Mouse (Mus musculus) limb, embryonic 12.5 days (tissue): ENCODE results near the gene Gm15446. TPM values are rescaled to one million over a fixed set of nuclear protein-coding genes. Genes with fewer than 3 reads are reported as not detected.
"Not testable (repeated sequence)": the region's sequence is repeated elsewhere in the genome, so short reads cannot be mapped to it uniquely, and the experiment has no call there.

Source experiments
- ATAC-seq: fragments of 200-750 bp; cut with Nextera tagmentation; 2 replicates; pipeline ENCODE4 v1.8.0; 2017; ENCODE audit warnings: low read depth, moderate TSS enrichment; ENCODE audit not compliant: insufficient number of reproducible peaks, insufficient read depth, low FRiP score, low TSS enrichment
- H3K27ac ChIP-seq: fragments of 300-500 bp; sonication (generic); 2 replicates; pipeline ENCODE4 v1.5.1; 2016; ENCODE audit warnings: mild to moderate bottlenecking, moderate library complexity
- H3K27me3 ChIP-seq: fragments of 300-500 bp; sonication (generic); 2 replicates; pipeline ENCODE4 v1.6.1; 2016; ENCODE audit warnings: mild to moderate bottlenecking, moderate library complexity
- H3K36me3 ChIP-seq: fragments of 300-500 bp; sonication (generic); 2 replicates; pipeline ENCODE4 v1.6.1; 2016; ENCODE audit warnings: mild to moderate bottlenecking, moderate library complexity
- H3K4me1 ChIP-seq: fragments of 300-500 bp; sonication (generic); replicated peaks from 2 replicates; pipeline ENCODE4 v1.6.1; 2016
- H3K4me2 ChIP-seq: fragments of 300-500 bp; sonication (generic); 2 replicates; pipeline ENCODE4 v1.6.1; 2016; ENCODE audit warnings: mild to moderate bottlenecking, moderate library complexity
- H3K4me3 ChIP-seq: fragments of 300-500 bp; sonication (generic); replicated peaks from 2 replicates; pipeline ENCODE4 v1.5.1; 2016; ENCODE audit warnings: mild to moderate bottlenecking
- H3K9ac ChIP-seq: fragments of 300-500 bp; sonication (generic); replicated peaks from 2 replicates; pipeline ENCODE4 v1.6.1; 2016; ENCODE audit warnings: mild to moderate bottlenecking, moderate library complexity
- H3K9me3 ChIP-seq: fragments of 300-500 bp; sonication (generic); 2 replicates; pipeline ENCODE4 v1.6.1; 2016; ENCODE audit warnings: mild to moderate bottlenecking, moderate library complexity
- WGBS: fragments of 180-500 bp; shearing (Covaris S2); methylation state at CpG from one replicate; pipeline ENCODE4 v1.1.7; 2016; 5-methylcytosine and 5-hydroxymethylcytosine counted together
- polyA plus RNA-seq: library from polyadenylated mRNA; unstranded; fragments of >200 nt; fragmentation: Nextera tagmentation; extraction: Ambion mirVana; gene quantifications from 2 replicates; pipeline ENCODE4 v1.2.1, GENCODE M21; 2016

Gene Gm15446
- 0.72 and 0.89 TPM in 2 replicates for polyA plus RNA-seq

- H3K4me1 ChIP-seq, H3K9me3 ChIP-seq, H3K27me3 ChIP-seq, H3K36me3 ChIP-seq: not testable (repeated sequence)
- peak; percentile 99 for ATAC-seq
- Histone ChIP-seq H3K4me2 (peak within 1 kb of the TSS; percentile 59), H3K27ac (peak within 1 kb of the TSS; percentile 64; the same call in 1 of the 2 replicates), H3K9ac (peak within 1 kb of the TSS; percentile 57), H3K4me3 (peak within 1 kb of the TSS; percentile 53)
- under 1% methylated on average over 22 of the region's 22 CpGs for WGBS
Observed at GRCm38 (mm10) chr5:109923261-109924071, at the start of gene Gm15446. Gene Gm15446, plus strand, starts transcription at chr5:109923400.

GRCm38 (mm10) chr5:109924129-109924528, 929 bp downstream of the Gm15446 start:
- not testable (repeated sequence) for H3K4me1 ChIP-seq, H3K27me3 ChIP-seq, H3K36me3 ChIP-seq, ATAC-seq, H3K9me3 ChIP-seq, H3K27ac ChIP-seq
- 3% methylated on average over 2 of the region's 2 CpGs for whole genome bisulfite sequencing
- Histone ChIP-seq H3K4me3 (peak overlapping the region; percentile 53), H3K9ac (peak overlapping the region; percentile 57), H3K4me2 (peak overlapping the region; percentile 59)

- Histone ChIP-seq H3K4me1 (peaks cover 4% of the 10 kb centered on the region; the same call in 1 of the 2 replicates), H3K9me3 (no peaks in the 10 kb centered on the region), H3K27ac (no peak overlapping the region), H3K27me3 (no peaks in the 10 kb centered on the region), H3K4me2 (no peak overlapping the region), H3K4me3 (no peak overlapping the region), H3K36me3 (no peaks in the 10 kb centered on the region), H3K9ac (no peak overlapping the region)
- no peak for ATAC-seq
Observed at GRCm38 (mm10) chr5:109924936-109925335, 1.7 kb downstream of the Gm15446 start.

- H3K4me3 ChIP-seq: no peak overlapping the region
- no peaks in the 10 kb centered on the region for H3K36me3 ChIP-seq
- H3K27me3 ChIP-seq: no peaks in the 10 kb centered on the region
- no peak for ATAC-seq
- no CpG with 5 or more reads among the region's 1 CpGs for WGBS
- H3K9me3 ChIP-seq: no peaks in the 10 kb centered on the region
- no peak overlapping the region for H3K9ac ChIP-seq
- H3K27ac ChIP-seq: no peak overlapping the region
- no peak overlapping the region for H3K4me2 ChIP-seq
- no peaks in the 10 kb centered on the region for H3K4me1 ChIP-seq
Observed at GRCm38 (mm10) chr5:109950281-109950680, 27.1 kb downstream of the Gm15446 start.

- H3K27ac ChIP-seq, H3K9ac ChIP-seq, H3K27me3 ChIP-seq, H3K36me3 ChIP-seq, H3K4me3 ChIP-seq, H3K9me3 ChIP-seq, H3K4me1 ChIP-seq, ATAC-seq, H3K4me2 ChIP-seq: not testable (repeated sequence)
- WGBS: no CpG with 5 or more reads among the region's 2 CpGs
Observed at GRCm38 (mm10) chr5:109980743-109981142, 57.5 kb downstream of the Gm15446 start.

Other genes starting within 250 kb of the Gm15446 start
- 3.6 and 4.0 TPM in 2 replicates for gene 5430403G16Rik, start 232.4 kb upstream of the Gm15446 start, polyA plus RNA-seq
- 7.9 and 10.0 TPM in 2 replicates for gene 4930522L14Rik, start 171.5 kb upstream of the Gm15446 start, polyA plus RNA-seq
- gene Zfp932, start 73.1 kb downstream of the Gm15446 start, polyA plus RNA-seq: 26.0 and 27.8 TPM in 2 replicates
- gene Gm17655, start 149.1 kb downstream of the Gm15446 start, polyA plus RNA-seq: 4.3 and 6.0 TPM in 2 replicates
- gene Gm35315, start 171.0 kb downstream of the Gm15446 start, polyA plus RNA-seq: 1.1 and 1.7 TPM in 2 replicates
- gene Plcxd1, start 176.6 kb downstream of the Gm15446 start, polyA plus RNA-seq: 1.8 and 2.0 TPM in 2 replicates
- 41.7 and 42.5 TPM in 2 replicates for gene Gtpbp6, start 184.8 kb downstream of the Gm15446 start, polyA plus RNA-seq
- gene Zfp605, start 186.7 kb downstream of the Gm15446 start, polyA plus RNA-seq: 5.0 and 5.1 TPM in 2 replicates
- gene Chfr, start 212.4 kb downstream of the Gm15446 start, polyA plus RNA-seq: 32.4 and 34.2 TPM in 2 replicates